Mouse (Mus musculus) heart, embryonic 16.5 days (tissue): ENCODE data around the gene Tulp2. TPM values are rescaled to one million over a fixed set of nuclear protein-coding genes. Genes with fewer than 3 reads are reported as not detected.

Source experiments
- ATAC-seq: fragments of 200-750 bp; cut with Nextera tagmentation; replicated peaks from 2 replicates; pipeline ENCODE4 v1.8.0; 2017; ENCODE audit warnings: moderate number of reproducible peaks; ENCODE audit not compliant: insufficient read depth, low FRiP score; ENCODE audit errors: extremely low read depth
- H3K27ac ChIP-seq: fragments of 300-500 bp; sonication (generic); 2 replicates; pipeline ENCODE4 v1.5.1; 2014; ENCODE audit warnings: mild to moderate bottlenecking, low read length, control low read depth, moderate library complexity
- H3K27me3 ChIP-seq: fragments of 300-500 bp; sonication (generic); 2 replicates; pipeline ENCODE4 v1.6.1; 2014; ENCODE audit warnings: low read length, mixed read lengths; ENCODE audit not compliant: control insufficient read depth, insufficient read depth
- H3K36me3 ChIP-seq: fragments of 300-500 bp; sonication (generic); 2 replicates; pipeline ENCODE4 v1.6.1; 2014; ENCODE audit not compliant: control insufficient read depth, insufficient read depth
- H3K4me1 ChIP-seq: fragments of 300-500 bp; sonication (generic); 2 replicates; pipeline ENCODE4 v1.6.1; 2014; ENCODE audit warnings: low read length, mixed read lengths; ENCODE audit not compliant: control insufficient read depth, insufficient read depth
- H3K4me2 ChIP-seq: fragments of 300-500 bp; sonication (generic); 2 replicates; pipeline ENCODE4 v1.6.1; 2014; ENCODE audit warnings: low read depth, mild to moderate bottlenecking, control low read depth, low read length
- H3K4me3 ChIP-seq: fragments of 300-500 bp; sonication (generic); 2 replicates; pipeline ENCODE4 v1.5.1; 2014; ENCODE audit warnings: mild to moderate bottlenecking, control low read depth, low read length
- H3K9ac ChIP-seq: fragments of 300-500 bp; sonication (generic); 2 replicates; pipeline ENCODE4 v1.6.1; 2014; ENCODE audit warnings: low read length, control low read depth
- H3K9me3 ChIP-seq: fragments of 300-500 bp; sonication (generic); replicated peaks from 2 replicates; pipeline ENCODE4 v1.6.1; 2016; ENCODE audit warnings: low read length; ENCODE audit not compliant: control insufficient read depth
- WGBS: fragments of 180-500 bp; shearing (Covaris S2); extraction: QIAGEN DNeasy Blood & Tissue Kit; methylation state at CpG from one replicate; pipeline ENCODE4 v1.1.7; 2014; 5-methylcytosine and 5-hydroxymethylcytosine counted together
- polyA plus RNA-seq: library from polyadenylated mRNA; unstranded; fragments of >200 nt; fragmentation: Nextera tagmentation; extraction: Ambion mirVana; gene quantifications from 2 replicates; pipeline ENCODE4 v1.2.1, GENCODE M21; 2015

Tulp2 gene
- polyA plus RNA-seq, 1 experiment from 2014 or later, result 0.71 TPM

- no peaks in the 10 kb centered on the region for H3K27me3 ChIP-seq
- H3K9me3 ChIP-seq, result no peaks in the 10 kb centered on the region
- H3K9ac ChIP-seq, result peak within 1 kb of the TSS; percentile 72
- peaks cover 7% of the 10 kb centered on the region for H3K36me3 ChIP-seq
- 10% methylated on average over 38 of the region's 38 CpGs for WGBS
- ATAC-seq, result peak; percentile 64
- H3K27ac ChIP-seq, result peak within 1 kb of the TSS; percentile 61
- H3K4me3 ChIP-seq, result peak within 1 kb of the TSS; percentile 57
- H3K4me2 ChIP-seq, result peak within 1 kb of the TSS; percentile 77
- peaks cover 9% of the 10 kb centered on the region; the same call in 1 of the 2 replicates for H3K4me1 ChIP-seq
Measured at GRCm38 (mm10) chr7:45488293-45489204, 6.9 kb downstream of the Tulp2 start, which contains the start of gene Dhdh. Gene Dhdh (minus strand): TSS chr7:45488805.

DNA sequence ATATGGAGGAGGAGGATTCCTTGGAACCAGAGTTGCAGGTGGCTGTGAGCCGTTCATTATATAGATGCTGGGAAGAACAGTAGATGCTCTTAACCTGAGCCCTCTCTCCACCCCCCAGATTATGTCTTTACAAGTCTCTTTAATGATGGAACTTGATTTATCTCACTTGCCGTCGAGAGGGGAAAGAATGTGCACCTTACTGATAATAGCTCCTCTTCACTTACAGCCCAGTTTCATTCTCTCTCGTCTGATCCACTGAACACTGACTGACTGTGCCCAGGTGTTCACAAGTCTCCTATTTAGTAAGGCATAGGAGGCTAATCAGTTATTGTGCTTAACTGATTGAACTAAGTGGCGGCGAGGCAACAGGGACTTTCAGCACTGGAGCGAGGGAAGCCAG, 7.9 kb downstream of the Tulp2 start:
- H3K27ac ChIP-seq, result no peak overlapping the region
- no peak for ATAC-seq
- H3K27me3 ChIP-seq, result no peaks in the 10 kb centered on the region
- WGBS, result 59% methylated on average over 7 of the region's 7 CpGs
- peaks cover 9% of the 10 kb centered on the region; the same call in 1 of the 2 replicates for H3K4me1 ChIP-seq
- peaks cover 17% of the 10 kb centered on the region for H3K36me3 ChIP-seq
- H3K4me2 ChIP-seq, result no peak overlapping the region
- no peak overlapping the region for H3K9ac ChIP-seq
- no peak overlapping the region for H3K4me3 ChIP-seq
- no peaks in the 10 kb centered on the region for H3K9me3 ChIP-seq

- H3K4me1 ChIP-seq, result peaks cover 9% of the 10 kb centered on the region; the same call in 1 of the 2 replicates
- H3K4me2 ChIP-seq, result no peak overlapping the region; the same call in 1 of the 2 replicates
- no peaks in the 10 kb centered on the region for H3K27me3 ChIP-seq
- H3K4me3 ChIP-seq, result no peak overlapping the region
- WGBS, result 35% methylated on average over 9 of the region's 9 CpGs
- 0 out of 2 replicates have a peak overlapping the region, but pooled peaks have one; percentile 5 for H3K9ac ChIP-seq
- no peak overlapping the region for H3K27ac ChIP-seq
- ATAC-seq, result no peak
- H3K9me3 ChIP-seq, result no peaks in the 10 kb centered on the region
- peaks cover 23% of the 10 kb centered on the region for H3K36me3 ChIP-seq
Measured at GRCm38 (mm10) chr7:45490822-45491221, 9.1 kb downstream of the Tulp2 start.

GRCm38 (mm10) chr7:45491264-45491663, 9.6 kb downstream of the Tulp2 start:
- Histone ChIP-seq H3K9me3 (no peaks in the 10 kb centered on the region), H3K9ac (0 out of 2 replicates have a peak overlapping the region, but pooled peaks have one; percentile 5), H3K36me3 (peaks cover 23% of the 10 kb centered on the region), H3K4me2 (no peak overlapping the region; the same call in 1 of the 2 replicates), H3K27ac (no peak overlapping the region), H3K27me3 (no peaks in the 10 kb centered on the region), H3K4me3 (no peak overlapping the region), H3K4me1 (peaks cover 9% of the 10 kb centered on the region; the same call in 1 of the 2 replicates)
- 22% methylated on average over 3 of the region's 3 CpGs for whole genome bisulfite sequencing
- ATAC-seq, result no peak

DNA sequence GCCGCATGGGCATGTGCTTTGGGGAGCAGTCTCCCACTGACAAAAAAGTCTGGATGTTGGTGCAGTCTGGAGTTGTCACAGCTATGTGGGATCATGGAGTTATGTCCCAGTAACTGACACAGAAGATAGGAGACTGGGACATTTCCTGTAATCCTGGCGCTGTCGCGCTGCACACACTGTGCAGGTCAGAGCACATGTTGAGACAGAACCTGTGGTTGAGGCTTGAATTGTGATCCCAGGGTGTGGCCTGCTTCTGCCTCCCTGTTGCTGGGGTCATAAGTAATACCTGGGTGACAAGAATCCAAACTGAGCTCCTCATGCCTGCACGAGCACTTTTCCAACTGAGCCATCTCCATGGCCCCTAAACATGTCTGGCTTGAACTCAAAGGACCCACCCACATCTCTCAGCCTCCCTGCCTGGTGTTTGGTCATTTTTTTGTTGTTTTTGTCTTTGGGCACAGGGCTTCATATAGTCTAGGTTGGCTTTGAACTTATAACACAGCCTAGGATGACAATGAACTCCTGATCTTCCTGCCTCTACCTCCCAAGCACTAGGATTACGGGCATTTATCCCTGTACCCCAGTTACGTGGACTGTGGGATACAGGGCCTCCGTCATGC, 10.7 kb downstream of the Tulp2 start:
- Histone ChIP-seq H3K9ac (no peak overlapping the region), H3K4me2 (no peak overlapping the region), H3K27me3 (no peaks in the 10 kb centered on the region), H3K4me1 (peaks cover 9% of the 10 kb centered on the region; the same call in 1 of the 2 replicates), H3K36me3 (peaks cover 27% of the 10 kb centered on the region), H3K4me3 (no peak overlapping the region), H3K27ac (no peak overlapping the region), H3K9me3 (no peaks in the 10 kb centered on the region)
- WGBS, result 92% methylated on average over 8 of the region's 8 CpGs
- no peak for ATAC-seq

DNA sequence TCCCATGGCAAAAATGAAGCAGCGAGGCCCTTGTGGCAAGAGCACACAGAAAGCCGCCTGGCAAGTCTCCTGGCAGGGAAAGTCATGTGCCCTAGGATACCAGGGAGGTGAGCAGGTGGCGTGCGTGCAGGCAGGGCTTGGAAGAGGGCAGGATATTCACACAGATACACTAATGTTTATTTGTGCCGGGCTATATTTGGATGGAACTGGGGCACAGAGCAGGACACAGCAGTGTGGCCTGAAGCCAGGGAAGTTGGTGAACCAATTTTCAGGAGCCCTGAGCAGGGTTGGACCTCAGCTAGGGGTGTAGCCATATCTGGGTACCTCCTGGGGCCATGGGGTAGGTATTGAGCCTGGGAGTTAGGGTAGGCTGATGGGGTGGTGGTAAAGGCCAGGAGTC, 11.3 kb downstream of the Tulp2 start:
- WGBS, result 83% methylated on average over 5 of the region's 5 CpGs
- no peak; the same call in 1 of the 2 replicates for ATAC-seq
- H3K27ac ChIP-seq, result no peak overlapping the region; the same call in 1 of the 2 replicates
- H3K4me3 ChIP-seq, result no peak overlapping the region
- peaks cover 9% of the 10 kb centered on the region; the same call in 1 of the 2 replicates for H3K4me1 ChIP-seq
- no peaks in the 10 kb centered on the region for H3K27me3 ChIP-seq
- no peak overlapping the region for H3K4me2 ChIP-seq
- H3K9ac ChIP-seq, result no peak overlapping the region
- H3K36me3 ChIP-seq, result peaks cover 31% of the 10 kb centered on the region
- no peaks in the 10 kb centered on the region for H3K9me3 ChIP-seq

DNA sequence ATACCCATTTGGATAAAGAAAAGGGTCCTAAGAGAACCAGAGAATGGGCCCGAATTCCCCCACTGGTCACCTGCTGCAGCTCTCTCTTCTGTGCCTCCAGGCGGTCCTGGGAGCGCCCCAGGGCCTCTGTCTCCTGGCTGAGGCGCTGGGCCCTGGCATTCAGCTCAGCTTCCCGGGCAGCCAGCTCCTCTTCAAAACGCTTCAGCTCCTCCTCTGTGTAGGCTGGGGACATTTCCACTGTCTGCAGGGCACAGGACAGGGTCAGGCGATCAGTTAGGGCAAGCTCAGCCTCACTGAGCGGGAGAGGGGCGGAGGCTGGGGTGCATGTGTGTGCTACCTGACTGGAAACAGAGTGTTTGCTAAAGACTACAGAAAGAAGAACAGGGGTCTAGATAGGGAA, 12.9 kb downstream of the Tulp2 start:
- no peak overlapping the region for H3K4me2 ChIP-seq
- H3K9me3 ChIP-seq, result no peaks in the 10 kb centered on the region
- H3K36me3 ChIP-seq, result peaks cover 33% of the 10 kb centered on the region
- ATAC-seq, result no peak
- no peak overlapping the region for H3K4me3 ChIP-seq
- H3K27ac ChIP-seq, result no peak overlapping the region
- WGBS, result 85% methylated on average over 9 of the region's 9 CpGs
- no peaks in the 10 kb centered on the region for H3K27me3 ChIP-seq
- H3K4me1 ChIP-seq, result peaks cover 5% of the 10 kb centered on the region; the same call in 1 of the 2 replicates
- no peak overlapping the region for H3K9ac ChIP-seq

DNA sequence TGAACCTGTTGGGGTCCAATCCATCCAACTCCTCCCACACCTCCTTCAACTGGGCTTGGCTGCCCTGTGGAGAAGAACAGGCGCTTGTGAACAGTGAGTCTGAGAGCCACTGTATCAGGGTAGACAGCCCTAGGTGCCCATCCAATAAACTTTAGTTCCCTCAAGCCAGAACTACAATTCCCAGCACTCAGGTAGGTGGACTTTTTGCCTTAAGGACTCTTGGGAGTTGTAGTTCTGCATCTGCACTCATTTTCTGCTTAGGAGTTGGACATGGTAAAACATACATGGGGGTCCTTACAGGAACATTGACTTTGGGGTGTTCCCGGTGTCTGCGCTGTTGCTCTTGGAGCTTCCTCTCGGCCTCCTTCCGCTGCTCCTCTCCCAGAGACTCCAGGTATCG, 16.8 kb downstream of the Tulp2 start:
- H3K4me3 ChIP-seq, result no peak overlapping the region
- no peak overlapping the region for H3K9ac ChIP-seq
- no peaks in the 10 kb centered on the region for H3K4me1 ChIP-seq
- 95% methylated on average over 6 of the region's 6 CpGs for WGBS
- no peaks in the 10 kb centered on the region for H3K27me3 ChIP-seq
- no peaks in the 10 kb centered on the region for H3K9me3 ChIP-seq
- no peak overlapping the region for H3K27ac ChIP-seq
- ATAC-seq, result no peak
- H3K36me3 ChIP-seq, result peaks cover 33% of the 10 kb centered on the region
- no peak overlapping the region for H3K4me2 ChIP-seq

- no peaks in the 10 kb centered on the region for H3K9me3 ChIP-seq
- no peaks in the 10 kb centered on the region for H3K27me3 ChIP-seq
- WGBS, result 81% methylated on average over 6 of the region's 6 CpGs
- H3K4me2 ChIP-seq, result no peak overlapping the region
- H3K9ac ChIP-seq, result no peak overlapping the region
- no peak overlapping the region for H3K27ac ChIP-seq
- no peak overlapping the region for H3K4me3 ChIP-seq
- H3K4me1 ChIP-seq, result peaks cover 12% of the 10 kb centered on the region
- no peak for ATAC-seq
- H3K36me3 ChIP-seq, result no peaks in the 10 kb centered on the region
Measured at GRCm38 (mm10) chr7:45507583-45507982, 25.9 kb downstream of the Tulp2 start.
